Mouse (Mus musculus): Measurements from ENCODE around the gene Ndufb5.
"Not testable (repeated sequence)": the region's sequence is repeated elsewhere in the genome, so short reads cannot be mapped to it uniquely, and the experiment has no call there.

Ndufb5 gene

GRCm38 (mm10) chr3:32736244-32737171, at the start of gene Ndufb5:
Gene Ndufb5 (plus strand): TSS chr3:32736990.
- DNase-seq (ENCODE audit: low read depth, low spot score): peak; percentile 99

GRCm38 (mm10) chr3:32687156-32687555, 49.6 kb upstream of the Ndufb5 start:
- no peak for DNase-seq (ENCODE audit: low read depth, low spot score)

- no peak for DNase-seq (ENCODE audit: low read depth, low spot score)
Measured at GRCm38 (mm10) chr3:32689567-32689999, 47.2 kb upstream of the Ndufb5 start.

- no peak for DNase-seq (ENCODE audit: low read depth, low spot score)
Measured at GRCm38 (mm10) chr3:32690008-32690407, 46.8 kb upstream of the Ndufb5 start.

- no peak for DNase-seq (ENCODE audit: low read depth, low spot score)
Measured at GRCm38 (mm10) chr3:32690901-32691300, 45.9 kb upstream of the Ndufb5 start.

- DNase-seq (ENCODE audit: low read depth, low spot score): no peak
Measured at GRCm38 (mm10) chr3:32691841-32692240, 44.9 kb upstream of the Ndufb5 start.

GRCm38 (mm10) chr3:32694211-32694610, 42.6 kb upstream of the Ndufb5 start:
- no peak for DNase-seq (ENCODE audit: low read depth, low spot score)

GRCm38 (mm10) chr3:32694737-32695582, 41.8 kb upstream of the Ndufb5 start:
- no peak for DNase-seq (ENCODE audit: low read depth, low spot score)

- DNase-seq (ENCODE audit: low read depth, low spot score): no peak
Measured at GRCm38 (mm10) chr3:32695583-32695980, 41.2 kb upstream of the Ndufb5 start.

GRCm38 (mm10) chr3:32698228-32698863, 38.4 kb upstream of the Ndufb5 start:
- DNase-seq (ENCODE audit: low read depth, low spot score): peak; percentile 69

GRCm38 (mm10) chr3:32704021-32704420, 32.8 kb upstream of the Ndufb5 start:
- not testable (repeated sequence) for DNase-seq (ENCODE audit: low read depth, low spot score)

GRCm38 (mm10) chr3:32704632-32705031, 32.2 kb upstream of the Ndufb5 start:
- DNase-seq (ENCODE audit: low read depth, low spot score): not testable (repeated sequence)

- DNase-seq (ENCODE audit: low read depth, low spot score): not testable (repeated sequence)
Measured at GRCm38 (mm10) chr3:32705647-32706348, 31.0 kb upstream of the Ndufb5 start, which contains the start of gene Actl6a. Gene Actl6a (plus strand): TSS chr3:32706298.

- no peak for DNase-seq (ENCODE audit: low read depth, low spot score)
Measured at GRCm38 (mm10) chr3:32708052-32708367, 28.8 kb upstream of the Ndufb5 start.

- peak; percentile 98 for DNase-seq (ENCODE audit: low read depth, low spot score)
Measured at GRCm38 (mm10) chr3:32708368-32709231, 28.2 kb upstream of the Ndufb5 start.

GRCm38 (mm10) chr3:32709388-32709787, 27.4 kb upstream of the Ndufb5 start:
- DNase-seq (ENCODE audit: low read depth, low spot score): no peak

- no peak for DNase-seq (ENCODE audit: low read depth, low spot score)
Measured at GRCm38 (mm10) chr3:32713711-32714110, 23.1 kb upstream of the Ndufb5 start.

- DNase-seq (ENCODE audit: low read depth, low spot score): not testable (repeated sequence)
Measured at GRCm38 (mm10) chr3:32717403-32717802, 19.4 kb upstream of the Ndufb5 start.

- no peak for DNase-seq (ENCODE audit: low read depth, low spot score)
Measured at GRCm38 (mm10) chr3:32718271-32718670, 18.5 kb upstream of the Ndufb5 start.

- no peak for DNase-seq (ENCODE audit: low read depth, low spot score)
Measured at GRCm38 (mm10) chr3:32724191-32724590, 12.6 kb upstream of the Ndufb5 start.
